Mouse (Mus musculus): ENCODE data around the gene B4galt7.

DNA sequence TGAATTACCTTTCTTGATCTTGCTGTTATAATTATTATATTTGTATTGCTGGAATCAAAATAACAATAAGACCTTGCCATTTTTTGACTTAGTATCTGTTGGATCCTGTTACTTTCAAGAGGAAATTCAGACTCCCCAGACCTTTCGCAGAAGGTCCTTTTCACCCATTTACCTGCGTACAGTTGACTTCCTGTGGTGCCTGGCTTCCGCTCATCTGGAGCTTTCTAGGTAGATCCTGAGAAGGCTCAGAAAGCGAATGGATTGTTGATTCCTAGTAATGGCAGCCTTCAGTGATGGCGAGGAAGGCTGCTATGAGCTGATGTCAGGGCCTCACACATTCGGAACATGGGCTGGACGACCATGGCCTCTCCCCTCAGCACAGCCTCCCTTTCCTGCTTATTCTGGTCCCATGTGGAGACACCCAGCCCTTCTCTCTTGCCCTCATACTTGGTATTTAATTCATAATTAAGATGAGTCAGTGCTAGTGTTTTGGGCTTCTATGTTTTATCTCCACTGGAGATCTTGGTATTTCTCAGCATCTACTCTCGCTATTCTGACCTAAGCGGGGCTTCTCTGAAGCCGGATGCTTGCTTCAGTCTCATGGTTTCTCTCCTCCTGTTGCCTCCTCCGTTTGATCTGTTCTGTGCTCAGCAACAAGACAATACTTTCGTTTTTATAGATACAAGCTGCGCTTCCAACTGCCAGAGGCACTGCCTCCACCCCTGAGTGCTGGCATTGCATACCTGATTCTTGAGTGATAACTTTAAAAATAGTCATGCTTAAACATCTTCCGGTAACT is 36.7 kb downstream of the B4galt7 start:
- TF ChIP-seq CTCF (IDR thresholded peaks at IDR 0.05; ENCODE audit: insufficient read depth, low read length) (no peak), POLR2A (IDR thresholded peaks at IDR 0.05; ENCODE audit: borderline replicate concordance, extremely low read depth, low read depth, low read length) (no peak)
